Mouse (Mus musculus): ENCODE results near the gene Crim1. TPM values are rescaled to one million over a fixed set of nuclear protein-coding genes. Genes with fewer than 3 reads are reported as not detected.

Crim1 gene
- polyA plus RNA-seq, 1 experiment from 2014 or later: 11.9 TPM

DNA sequence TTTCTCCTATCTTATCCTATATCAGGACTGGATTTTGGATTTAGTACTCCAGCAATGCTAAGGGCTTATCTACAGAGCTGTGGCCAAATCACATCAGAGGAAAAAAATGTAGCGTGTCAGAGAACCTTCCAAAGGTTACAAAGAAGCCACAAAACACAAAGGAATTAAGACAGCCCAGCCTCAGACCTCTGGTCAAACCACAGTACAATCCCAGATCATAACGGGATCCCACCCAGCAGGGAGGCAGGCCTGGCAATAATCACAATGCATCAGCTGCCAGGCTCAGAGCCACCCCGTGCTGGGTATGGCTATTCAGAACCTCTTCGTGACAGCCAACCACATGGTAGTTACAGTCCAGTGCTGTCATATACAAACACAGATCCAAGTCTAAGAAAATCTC, 201.7 kb downstream of the Crim1 start:
- Histone ChIP-seq H3K4me3 (replicated peaks; ENCODE audit: low read depth, low read length) (no peak overlapping the region), H3K9ac (replicated peaks; ENCODE audit: low read length) (no peak overlapping the region), H3K4me2 (ENCODE audit: low read length) (no peak overlapping the region), H3K4me1 (ENCODE audit: control insufficient read depth, insufficient read depth, low read length) (no peaks in the 10 kb centered on the region), H3K27me3 (ENCODE audit: control insufficient read depth, insufficient read depth, low read length) (no peaks in the 10 kb centered on the region), H3K27ac (replicated peaks; ENCODE audit: low read depth, low read length) (no peak overlapping the region), H3K36me3 (ENCODE audit: control insufficient read depth, insufficient read depth, low read length) (peaks cover 15% of the 10 kb centered on the region; the same call in 1 of the 2 replicates), H3K9me3 (ENCODE audit: control insufficient read depth, low read length) (no peaks in the 10 kb centered on the region)
- DNase-seq (no peak), ATAC-seq (ENCODE audit: low FRiP score, low TSS enrichment) (no peak)
- WGBS: 28% methylated on average over 4 of the region's 4 CpGs

DNA sequence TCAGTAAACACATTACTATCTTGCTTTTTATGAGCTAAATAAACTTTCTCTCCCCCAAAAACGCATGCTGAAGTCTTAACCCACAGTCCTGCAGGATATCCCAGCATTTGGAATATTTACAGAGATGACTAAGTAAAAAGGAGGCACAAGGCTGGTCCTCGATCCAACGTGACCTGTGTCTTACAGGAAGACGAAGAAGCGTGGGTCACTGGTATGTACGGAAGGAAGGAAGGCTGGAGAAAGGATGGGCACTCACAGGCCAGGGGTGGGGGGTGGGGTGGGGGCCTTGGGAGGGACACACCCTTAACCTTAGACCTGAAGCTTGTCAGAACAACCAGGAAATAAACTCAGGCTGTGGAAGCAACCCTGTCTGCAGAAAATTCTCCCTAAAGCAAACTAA, 202.1 kb downstream of the Crim1 start:
- H3K4me1 ChIP-seq (ENCODE audit: control insufficient read depth, insufficient read depth, low read length): no peaks in the 10 kb centered on the region
- H3K4me2 ChIP-seq (ENCODE audit: low read length): no peak overlapping the region
- peaks cover 15% of the 10 kb centered on the region; the same call in 1 of the 2 replicates for H3K36me3 ChIP-seq (ENCODE audit: control insufficient read depth, insufficient read depth, low read length)
- H3K27ac ChIP-seq (replicated peaks; ENCODE audit: low read depth, low read length): no peak overlapping the region
- no peaks in the 10 kb centered on the region for H3K27me3 ChIP-seq (ENCODE audit: control insufficient read depth, insufficient read depth, low read length)
- no peak overlapping the region for H3K9ac ChIP-seq (replicated peaks; ENCODE audit: low read length)
- DNase-seq (no peak), ATAC-seq (ENCODE audit: low FRiP score, low TSS enrichment) (no peak)
- no peak overlapping the region for H3K4me3 ChIP-seq (replicated peaks; ENCODE audit: low read depth, low read length)
- WGBS: 90% methylated on average over 6 of the region's 6 CpGs
- H3K9me3 ChIP-seq (ENCODE audit: control insufficient read depth, low read length): no peaks in the 10 kb centered on the region

DNA sequence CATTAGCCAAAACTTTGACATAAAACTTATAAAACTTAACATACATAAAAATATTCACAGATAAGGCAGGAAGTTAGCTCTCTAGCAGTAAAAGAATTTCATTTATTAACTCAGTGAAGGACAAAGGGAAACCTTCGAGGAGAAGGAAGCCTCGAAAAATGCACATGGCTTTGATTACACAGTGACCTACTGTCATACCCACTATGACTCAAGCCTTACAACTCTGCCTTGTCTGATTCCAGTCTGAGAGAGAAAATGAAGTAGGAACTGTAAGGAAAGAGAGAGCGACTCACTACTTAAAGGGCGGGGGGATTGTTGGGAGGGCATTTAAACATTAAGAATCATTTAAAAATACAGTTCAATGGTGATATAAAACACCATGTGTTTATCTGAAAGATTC, 203.2 kb downstream of the Crim1 start:
- 95% methylated on average over 4 of the region's 4 CpGs for WGBS

DNA sequence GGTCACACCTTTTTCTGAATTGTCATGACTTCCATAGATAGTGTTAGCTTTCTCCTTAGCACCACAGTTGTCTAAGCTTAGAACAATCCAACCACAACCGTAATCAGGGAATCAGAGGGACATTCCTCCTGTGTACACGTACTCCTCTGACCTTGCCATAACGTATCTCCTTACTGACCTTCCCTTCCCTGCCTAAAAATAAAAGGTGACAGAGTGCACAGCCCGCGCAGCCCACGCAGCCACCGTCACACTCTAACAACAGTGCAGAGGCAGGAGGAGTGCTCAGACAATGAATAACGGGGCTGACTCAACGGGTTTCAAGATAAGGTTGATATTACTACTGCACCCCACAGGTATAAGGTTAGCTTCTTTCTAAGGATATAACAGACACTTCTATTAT, 203.8 kb downstream of the Crim1 start:
- no peaks in the 10 kb centered on the region for H3K9me3 ChIP-seq (ENCODE audit: control insufficient read depth, low read length)
- ATAC-seq (ENCODE audit: low FRiP score, low TSS enrichment) (no peak), DNase-seq (no peak)
- H3K27ac ChIP-seq (replicated peaks; ENCODE audit: low read depth, low read length): no peak overlapping the region
- H3K4me2 ChIP-seq (ENCODE audit: low read length): no peak overlapping the region
- whole genome bisulfite sequencing: 97% methylated on average over 9 of the region's 9 CpGs
- H3K4me1 ChIP-seq (ENCODE audit: control insufficient read depth, insufficient read depth, low read length): no peaks in the 10 kb centered on the region
- H3K36me3 ChIP-seq (ENCODE audit: control insufficient read depth, insufficient read depth, low read length): peaks cover 18% of the 10 kb centered on the region; the same call in 1 of the 2 replicates
- H3K27me3 ChIP-seq (ENCODE audit: control insufficient read depth, insufficient read depth, low read length): no peaks in the 10 kb centered on the region
- H3K9ac ChIP-seq (replicated peaks; ENCODE audit: low read length): no peak overlapping the region
- H3K4me3 ChIP-seq (replicated peaks; ENCODE audit: low read depth, low read length): no peak overlapping the region

More for the DNA sequence above, 203.2 kb downstream of the Crim1 start:
- Histone ChIP-seq H3K27ac (replicated peaks; ENCODE audit: low read depth, low read length) (no peak overlapping the region), H3K4me1 (ENCODE audit: control insufficient read depth, insufficient read depth, low read length) (no peaks in the 10 kb centered on the region), H3K4me2 (ENCODE audit: low read length) (no peak overlapping the region), H3K36me3 (ENCODE audit: control insufficient read depth, insufficient read depth, low read length) (peaks cover 15% of the 10 kb centered on the region; the same call in 1 of the 2 replicates), H3K27me3 (ENCODE audit: control insufficient read depth, insufficient read depth, low read length) (no peaks in the 10 kb centered on the region), H3K4me3 (replicated peaks; ENCODE audit: low read depth, low read length) (no peak overlapping the region), H3K9ac (replicated peaks; ENCODE audit: low read length) (no peak overlapping the region), H3K9me3 (ENCODE audit: control insufficient read depth, low read length) (no peaks in the 10 kb centered on the region)
- ATAC-seq (ENCODE audit: low FRiP score, low TSS enrichment) (no peak), DNase-seq (no peak)

DNA sequence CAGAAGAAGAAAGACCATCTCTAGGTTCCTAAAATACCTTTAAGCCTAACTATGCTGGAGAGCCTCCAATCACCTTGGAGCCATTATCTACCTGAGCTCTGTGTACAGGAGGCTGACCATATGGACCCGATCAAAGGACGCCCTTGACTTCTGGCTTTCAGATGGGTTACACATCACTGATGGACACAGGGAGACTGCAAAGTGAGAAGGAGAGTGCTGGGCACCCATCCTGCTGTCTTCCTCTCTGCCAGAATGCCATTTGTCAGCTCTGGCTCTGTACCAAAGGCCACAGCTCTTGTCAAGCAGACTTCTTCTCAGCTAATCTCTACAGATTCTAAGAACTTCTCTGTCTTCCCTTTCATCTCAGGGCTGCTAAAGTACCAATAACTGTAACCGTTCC, 205.3 kb downstream of the Crim1 start:
- Histone ChIP-seq H3K36me3 (ENCODE audit: control insufficient read depth, insufficient read depth, low read length) (peaks cover 13% of the 10 kb centered on the region; the same call in 1 of the 2 replicates), H3K4me3 (replicated peaks; ENCODE audit: low read depth, low read length) (no peak overlapping the region), H3K9me3 (ENCODE audit: control insufficient read depth, low read length) (no peaks in the 10 kb centered on the region), H3K4me1 (ENCODE audit: control insufficient read depth, insufficient read depth, low read length) (no peaks in the 10 kb centered on the region), H3K4me2 (ENCODE audit: low read length) (no peak overlapping the region), H3K27ac (replicated peaks; ENCODE audit: low read depth, low read length) (no peak overlapping the region), H3K9ac (replicated peaks; ENCODE audit: low read length) (no peak overlapping the region), H3K27me3 (ENCODE audit: control insufficient read depth, insufficient read depth, low read length) (no peaks in the 10 kb centered on the region)
- WGBS: 97% methylated on average over 3 of the region's 3 CpGs
- no peak for DNase-seq
- no peak for ATAC-seq (ENCODE audit: low FRiP score, low TSS enrichment)

DNA sequence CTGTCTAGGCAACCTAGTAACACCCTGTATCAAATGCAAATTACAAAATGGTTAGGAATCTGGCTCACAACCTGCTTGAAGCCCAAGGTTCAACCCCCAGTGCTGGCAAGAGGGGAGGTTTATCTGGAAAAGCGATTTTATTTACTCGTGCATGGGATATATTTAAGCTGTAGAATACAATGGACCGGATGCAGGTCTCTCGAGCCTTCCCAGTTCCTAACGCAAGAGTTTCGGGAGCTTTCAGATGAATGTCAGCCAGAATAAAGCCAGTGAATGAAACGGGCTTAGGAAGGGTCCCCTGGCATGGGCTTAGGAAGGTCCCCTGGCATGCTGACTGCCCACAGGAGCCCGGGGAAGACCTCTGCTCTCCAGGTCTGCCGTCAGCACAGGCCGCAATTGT, 206.8 kb downstream of the Crim1 start:
- H3K9me3 ChIP-seq (ENCODE audit: control insufficient read depth, low read length): no peaks in the 10 kb centered on the region
- H3K4me3 ChIP-seq (replicated peaks; ENCODE audit: low read depth, low read length): no peak overlapping the region
- peaks cover 12% of the 10 kb centered on the region; the same call in 1 of the 2 replicates for H3K36me3 ChIP-seq (ENCODE audit: control insufficient read depth, insufficient read depth, low read length)
- no peak overlapping the region for H3K9ac ChIP-seq (replicated peaks; ENCODE audit: low read length)
- H3K4me2 ChIP-seq (ENCODE audit: low read length): no peak overlapping the region
- no peak for DNase-seq
- no peaks in the 10 kb centered on the region for H3K27me3 ChIP-seq (ENCODE audit: control insufficient read depth, insufficient read depth, low read length)
- no peaks in the 10 kb centered on the region for H3K4me1 ChIP-seq (ENCODE audit: control insufficient read depth, insufficient read depth, low read length)
- no peak overlapping the region for H3K27ac ChIP-seq (replicated peaks; ENCODE audit: low read depth, low read length)
- no peak for ATAC-seq (ENCODE audit: low FRiP score, low TSS enrichment)
- 78% methylated on average over 10 of the region's 10 CpGs for WGBS

DNA sequence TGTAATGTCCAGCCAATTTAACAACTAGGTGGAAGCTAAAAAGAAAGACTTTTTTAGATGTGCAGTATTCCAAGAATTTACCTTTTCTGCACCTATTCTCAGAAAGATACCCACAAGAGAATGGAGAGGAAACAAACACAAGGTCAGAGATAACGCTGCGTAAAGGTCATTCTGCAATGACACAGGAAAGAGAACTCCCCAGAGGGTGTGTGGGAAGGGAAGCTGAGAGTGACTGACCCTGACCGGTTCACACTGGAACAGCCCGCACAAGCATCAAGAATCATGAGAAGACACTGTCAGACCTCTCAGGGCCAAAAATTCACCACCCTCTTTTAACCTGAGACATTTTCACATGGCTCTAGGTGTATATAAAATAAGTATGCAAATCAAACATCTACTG, 207.5 kb downstream of the Crim1 start:
- Histone ChIP-seq H3K4me2 (ENCODE audit: low read length) (no peak overlapping the region), H3K4me1 (ENCODE audit: control insufficient read depth, insufficient read depth, low read length) (no peaks in the 10 kb centered on the region), H3K9ac (replicated peaks; ENCODE audit: low read length) (no peak overlapping the region), H3K4me3 (replicated peaks; ENCODE audit: low read depth, low read length) (no peak overlapping the region), H3K27ac (replicated peaks; ENCODE audit: low read depth, low read length) (no peak overlapping the region), H3K36me3 (ENCODE audit: control insufficient read depth, insufficient read depth, low read length) (peaks cover 12% of the 10 kb centered on the region; the same call in 1 of the 2 replicates), H3K27me3 (ENCODE audit: control insufficient read depth, insufficient read depth, low read length) (no peaks in the 10 kb centered on the region), H3K9me3 (ENCODE audit: control insufficient read depth, low read length) (no peaks in the 10 kb centered on the region)
- ATAC-seq (ENCODE audit: low FRiP score, low TSS enrichment) (no peak), DNase-seq (no peak)
- 80% methylated on average over 4 of the region's 4 CpGs for WGBS

DNA sequence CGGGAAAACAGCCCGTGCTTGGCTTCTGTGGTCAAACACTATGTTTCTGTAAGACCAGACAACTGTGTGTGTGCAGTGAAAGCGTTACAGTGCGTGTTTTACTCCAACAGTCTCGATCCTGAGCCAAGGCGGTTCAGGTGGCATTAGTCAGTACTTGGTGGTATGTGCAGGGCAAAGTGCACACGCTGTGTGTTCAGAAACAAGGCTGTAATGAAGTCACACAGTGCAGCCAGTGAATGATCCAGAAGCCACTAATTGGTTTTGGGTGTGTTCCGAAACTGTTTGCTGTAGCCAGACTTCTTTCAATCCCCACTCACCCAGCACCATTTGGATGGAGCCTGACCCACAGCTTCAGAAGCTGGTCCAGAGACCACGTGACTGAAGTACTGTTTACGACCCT, 208.3 kb downstream of the Crim1 start:
- 86% methylated on average over 10 of the region's 10 CpGs for WGBS
- Histone ChIP-seq H3K4me1 (ENCODE audit: control insufficient read depth, insufficient read depth, low read length) (no peaks in the 10 kb centered on the region), H3K9me3 (ENCODE audit: control insufficient read depth, low read length) (no peaks in the 10 kb centered on the region), H3K36me3 (ENCODE audit: control insufficient read depth, insufficient read depth, low read length) (peaks cover 12% of the 10 kb centered on the region; the same call in 1 of the 2 replicates), H3K9ac (replicated peaks; ENCODE audit: low read length) (no peak overlapping the region), H3K27me3 (ENCODE audit: control insufficient read depth, insufficient read depth, low read length) (no peaks in the 10 kb centered on the region), H3K4me2 (ENCODE audit: low read length) (no peak overlapping the region), H3K4me3 (replicated peaks; ENCODE audit: low read depth, low read length) (no peak overlapping the region), H3K27ac (replicated peaks; ENCODE audit: low read depth, low read length) (no peak overlapping the region)
- ATAC-seq (ENCODE audit: low FRiP score, low TSS enrichment): no peak
- DNase-seq: no peak

DNA sequence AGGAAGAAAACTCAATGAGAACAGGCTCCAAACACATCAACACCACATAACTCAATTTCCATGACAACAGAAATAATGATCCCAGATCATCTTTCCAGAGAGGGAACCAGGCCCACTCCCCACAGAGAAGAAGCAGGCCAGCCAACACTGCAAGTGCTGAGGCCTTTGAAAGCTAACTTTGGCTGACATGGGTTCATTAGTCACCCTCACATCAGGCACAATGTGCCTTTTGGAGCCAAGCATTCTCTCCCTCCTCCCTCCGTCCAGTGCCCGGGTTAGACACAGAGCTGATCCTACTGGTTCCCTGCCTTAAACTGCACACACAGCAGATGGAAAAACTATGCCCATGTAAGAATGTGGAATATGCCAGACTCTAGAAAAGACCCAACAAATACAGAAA, 209.9 kb downstream of the Crim1 start:
- WGBS: 28% methylated on average over 2 of the region's 2 CpGs
- no peak overlapping the region for H3K4me3 ChIP-seq (replicated peaks; ENCODE audit: low read depth, low read length)
- H3K9me3 ChIP-seq (ENCODE audit: control insufficient read depth, low read length): no peaks in the 10 kb centered on the region
- no peak overlapping the region for H3K27ac ChIP-seq (replicated peaks; ENCODE audit: low read depth, low read length)
- no peak overlapping the region for H3K9ac ChIP-seq (replicated peaks; ENCODE audit: low read length)
- H3K27me3 ChIP-seq (ENCODE audit: control insufficient read depth, insufficient read depth, low read length): no peaks in the 10 kb centered on the region
- no peak overlapping the region for H3K4me2 ChIP-seq (ENCODE audit: low read length)
- 0 out of 2 replicates have a peak, but pooled peaks cover 3% of the 10 kb centered on the region for H3K36me3 ChIP-seq (ENCODE audit: control insufficient read depth, insufficient read depth, low read length)
- no peak for ATAC-seq (ENCODE audit: low FRiP score, low TSS enrichment)
- H3K4me1 ChIP-seq (ENCODE audit: control insufficient read depth, insufficient read depth, low read length): no peaks in the 10 kb centered on the region
- no peak for DNase-seq

All from midbrain, embryonic 14.5 days (tissue).